In the genomic region with DNA sequence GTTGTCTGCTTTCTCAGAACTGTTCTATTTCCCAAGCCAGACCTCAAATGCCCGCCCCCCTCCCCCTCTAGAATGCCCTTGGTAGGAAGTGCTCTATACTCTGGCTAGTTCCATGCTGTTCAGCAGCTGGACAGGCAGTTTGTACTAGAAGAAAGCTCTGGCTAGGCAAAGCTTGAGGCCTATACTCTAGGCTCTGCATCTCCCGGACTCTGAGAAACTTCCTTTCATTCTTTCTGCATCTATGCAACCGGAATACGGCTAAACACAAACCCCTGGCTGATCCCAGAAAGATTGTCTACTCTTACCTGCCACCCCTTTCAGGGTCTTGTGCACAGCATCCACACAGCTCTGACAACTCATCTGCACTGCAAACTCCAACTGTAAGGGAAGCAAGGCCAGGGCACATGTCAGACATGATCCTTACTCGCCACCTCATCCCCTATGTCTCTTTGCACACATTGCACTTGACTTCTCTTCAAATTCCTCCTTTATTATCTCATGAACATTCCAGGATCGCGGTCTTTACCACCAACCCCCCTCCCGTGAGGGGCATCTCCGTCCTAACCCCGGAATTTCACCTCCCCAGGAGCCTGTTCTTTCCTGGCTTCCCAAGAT, we compare ENCODE assay signal across 8 mouse cellular contexts. TPM values are rescaled to one million over a fixed set of nuclear protein-coding genes. Genes with fewer than 3 reads are reported as not detected.
DNase-seq lines count a peak whose midpoint lies in the region; ATAC-seq and TF ChIP-seq lines count a peak whose summit lies in the region.

No protein-coding gene starts in this region.

- peak overlapping the region; percentile 83 for H3K9ac ChIP-seq in heart, embryonic 15.5 days
- peak overlapping the region; percentile 69 for H3K9ac ChIP-seq in heart, postnatal 0 days (replicated peaks; ENCODE audit: low read depth, low read length)
- H3K9ac ChIP-seq in midbrain, embryonic 12.5 days (replicated peaks): peak overlapping the region; percentile 73

- H3K4me1 ChIP-seq in heart, embryonic 15.5 days (replicated peaks): peaks cover 13% of the 10 kb centered on the region
- H3K4me1 ChIP-seq in G1E (ENCODE audit: insufficient read depth, low read depth, low read length): peaks cover 32% of the 10 kb centered on the region
- H3K4me1 ChIP-seq in heart, postnatal 0 days (ENCODE audit: control insufficient read depth, insufficient read depth): peaks cover 11% of the 10 kb centered on the region
- H3K4me1 ChIP-seq in midbrain, embryonic 12.5 days: peaks cover 19% of the 10 kb centered on the region

- 25% methylated on average over 10 of the region's 10 CpGs for WGBS in heart, embryonic 15.5 days
- WGBS in heart, postnatal 0 days: 23% methylated on average over 10 of the region's 10 CpGs
- WGBS in midbrain, embryonic 12.5 days: 34% methylated on average over 10 of the region's 10 CpGs

- H3K36me3 ChIP-seq in heart, embryonic 15.5 days: no peaks in the 10 kb centered on the region
- peaks cover 35% of the 10 kb centered on the region for H3K36me3 ChIP-seq in G1E (replicated peaks)
- H3K36me3 ChIP-seq in heart, postnatal 0 days (replicated peaks; ENCODE audit: control insufficient read depth, insufficient read depth, low read length): no peaks in the 10 kb centered on the region
- no peaks in the 10 kb centered on the region for H3K36me3 ChIP-seq in midbrain, embryonic 12.5 days

- no peak for DNase-seq in heart, postnatal 36 days
- peak; percentile 25 for DNase-seq in G1E (ENCODE audit: low spot score)
- DNase-seq in heart, postnatal 0 days (ENCODE audit: low spot score): no peak
- no peak for DNase-seq in ovary, postnatal 10 days (ENCODE audit: low spot score)

- no peak overlapping the region for H3K27ac ChIP-seq in heart, embryonic 15.5 days
- peak overlapping the region; percentile 40 for H3K27ac ChIP-seq in heart, postnatal 0 days (ENCODE audit: low read depth)
- H3K27ac ChIP-seq in midbrain, embryonic 12.5 days (replicated peaks): no peak overlapping the region; the same call in 1 of the 2 replicates

- ATAC-seq in heart, embryonic 15.5 days (replicated peaks; ENCODE audit: insufficient number of reproducible peaks, insufficient read depth, low FRiP score, low read depth): no peak
- ATAC-seq in G1E (ENCODE audit: extremely low read depth, insufficient number of reproducible peaks, low FRiP score, poor library complexity, severe bottlenecking): no peak
- peak; percentile 12; the same call in 1 of the 2 replicates for ATAC-seq in heart, postnatal 0 days (ENCODE audit: insufficient read depth, low read depth)
- peak; percentile 39; the same call in 1 of the 2 replicates for ATAC-seq in midbrain, embryonic 12.5 days (ENCODE audit: low FRiP score, low read depth)
- no peak for ATAC-seq in CD4-positive, CD25-positive, alpha-beta regulatory T cell, adult 4 months
- ATAC-seq in granulocyte monocyte progenitor cell, adult 5-6 weeks (replicated peaks; ENCODE audit: poor library complexity, severe bottlenecking): no peak

- no peak for TF ChIP-seq EP300 in heart, postnatal 0 days (IDR thresholded peaks at IDR 0.05; ENCODE audit: low read depth)

- H3K4me2 ChIP-seq in heart, embryonic 15.5 days: peak overlapping the region; percentile 95
- peak overlapping the region; percentile 94 for H3K4me2 ChIP-seq in heart, postnatal 0 days (ENCODE audit: low read depth, low read length)
- H3K4me2 ChIP-seq in midbrain, embryonic 12.5 days (replicated peaks): peak overlapping the region; percentile 97

- intact Hi-C loops in heart, postnatal 36 days (cut with DNase I): loop anchor here (2.0 to 5.0 kb wide), 2 partner anchors 40 to 89 kb away; a partner anchor contains a TSS

- peaks cover 29% of the 10 kb centered on the region for H3K27me3 ChIP-seq in heart, embryonic 15.5 days
- peaks cover 26% of the 10 kb centered on the region for H3K27me3 ChIP-seq in G1E (ENCODE audit: insufficient read depth, low read length)
- 0 out of 2 replicates have a peak, but pooled peaks cover 18% of the 10 kb centered on the region for H3K27me3 ChIP-seq in heart, postnatal 0 days (ENCODE audit: control insufficient read depth, insufficient read depth, low read length)
- peaks cover 31% of the 10 kb centered on the region for H3K27me3 ChIP-seq in midbrain, embryonic 12.5 days

- H3K9me3 ChIP-seq in heart, embryonic 15.5 days (replicated peaks): no peaks in the 10 kb centered on the region
- H3K9me3 ChIP-seq in G1E (replicated peaks): no peaks in the 10 kb centered on the region
- no peaks in the 10 kb centered on the region for H3K9me3 ChIP-seq in heart, postnatal 0 days (replicated peaks; ENCODE audit: control insufficient read depth, low read length)
- no peaks in the 10 kb centered on the region for H3K9me3 ChIP-seq in midbrain, embryonic 12.5 days

- no peak for TF ChIP-seq CTCF in G1E (IDR thresholded peaks at IDR 0.05; ENCODE audit: low read depth, low read length)
- no peak for TF ChIP-seq CTCF in heart, postnatal 0 days (IDR thresholded peaks at IDR 0.05; ENCODE audit: low read depth)

- H3K4me3 ChIP-seq in heart, embryonic 15.5 days: peak overlapping the region; percentile 64
- H3K4me3 ChIP-seq in G1E (ENCODE audit: low read depth, low read length): peak overlapping the region; percentile 75
- peak overlapping the region; percentile 64 for H3K4me3 ChIP-seq in heart, postnatal 0 days (ENCODE audit: low read depth, low read length)
- H3K4me3 ChIP-seq in midbrain, embryonic 12.5 days: peak overlapping the region; percentile 62

RNA-seq across cellular contexts. Expression of a gene that starts 0.5 kb away (rescaled TPM):
- polyA plus RNA-seq in heart, embryonic 15.5 days (2015; fragmentation: Nextera tagmentation; extraction: Ambion mirVana): 33.4 and 41.7 TPM in 2 replicates
- total RNA-seq in heart, postnatal 36 days (2021): 10 to 100 TPM; 28.4 to 30.3 TPM
- total RNA-seq in G1E (2014; fragmentation: Nextera tagmentation) (17.3 and 20.6 TPM in 2 replicates), G1E (2017) (30.1 and 31.2 TPM in 2 replicates)
- 61.4 and 69.4 TPM in 2 replicates for polyA plus RNA-seq in G1E (2012)
- total RNA-seq in heart, postnatal 0 days (2014; rRNA removed; ENCODE audit: low replicate concordance): 23.2 and 58.6 TPM in 2 replicates
- polyA plus RNA-seq in heart, postnatal 0 days (2015; fragmentation: Nextera tagmentation; extraction: Ambion mirVana): 41.8 and 42.1 TPM in 2 replicates
- 34.1 and 38.1 TPM in 2 replicates for polyA plus RNA-seq in midbrain, embryonic 12.5 days (2016; fragmentation: Nextera tagmentation; extraction: Ambion mirVana)
- polyA plus RNA-seq in CD4-positive, CD25-positive, alpha-beta regulatory T cell, adult 4 months (2017; shearing (Covaris generic)): 100 to 1,000 TPM; 137 to 175 TPM
- 47.1 and 68.5 TPM in 2 replicates for total RNA-seq in granulocyte monocyte progenitor cell, adult 5-6 weeks (2014; fragmentation: Nextera tagmentation)
- total RNA-seq in granulocyte monocyte progenitor cell, adult 5-6 weeks (2017): 18.8 and 22.9 TPM in 2 replicates

RNA-seq across cellular contexts. Expression of a gene that starts 0.5 kb away (rescaled TPM):
- 0.04 and 0.05 TPM in 2 replicates for polyA plus RNA-seq in heart, embryonic 15.5 days (2015; fragmentation: Nextera tagmentation; extraction: Ambion mirVana)
- not detected for total RNA-seq in heart, postnatal 36 days (2021)
- total RNA-seq in G1E (2014; fragmentation: Nextera tagmentation): not detected in 2 replicates
- total RNA-seq in G1E (2017): 0.05 and 0.06 TPM in 2 replicates
- polyA plus RNA-seq in G1E (2012): 0.03 TPM in 1 of 2 replicates, not detected in the other
- not detected in 2 replicates for total RNA-seq in heart, postnatal 0 days (2014; rRNA removed; ENCODE audit: low replicate concordance)
- polyA plus RNA-seq in heart, postnatal 0 days (2015; fragmentation: Nextera tagmentation; extraction: Ambion mirVana): 0.08 and 0.10 TPM in 2 replicates
- polyA plus RNA-seq in midbrain, embryonic 12.5 days (2016; fragmentation: Nextera tagmentation; extraction: Ambion mirVana): 0.15 TPM in 1 of 2 replicates, not detected in the other
- not detected for polyA plus RNA-seq in CD4-positive, CD25-positive, alpha-beta regulatory T cell, adult 4 months (2017; shearing (Covaris generic))
- not detected in 2 replicates for total RNA-seq in granulocyte monocyte progenitor cell, adult 5-6 weeks (2014; fragmentation: Nextera tagmentation)
- not detected in 2 replicates for total RNA-seq in granulocyte monocyte progenitor cell, adult 5-6 weeks (2017)

RNA-seq across cellular contexts. Expression of a gene that starts 16.3 kb away (rescaled TPM):
- 37.4 and 42.6 TPM in 2 replicates for polyA plus RNA-seq in heart, embryonic 15.5 days (2015; fragmentation: Nextera tagmentation; extraction: Ambion mirVana)
- total RNA-seq in heart, postnatal 36 days (2021): 10 to 100 TPM; 84.5 to 90.7 TPM
- total RNA-seq in G1E (2014; fragmentation: Nextera tagmentation) (not detected in 2 replicates), G1E (2017) (0.38 and 0.41 TPM in 2 replicates)
- polyA plus RNA-seq in G1E (2012): 0.05 TPM in 1 of 2 replicates, not detected in the other
- 49.5 and 56.8 TPM in 2 replicates for total RNA-seq in heart, postnatal 0 days (2014; rRNA removed; ENCODE audit: low replicate concordance)
- polyA plus RNA-seq in heart, postnatal 0 days (2015; fragmentation: Nextera tagmentation; extraction: Ambion mirVana): 39.7 and 43.6 TPM in 2 replicates
- polyA plus RNA-seq in midbrain, embryonic 12.5 days (2016; fragmentation: Nextera tagmentation; extraction: Ambion mirVana): 51.7 and 52.0 TPM in 2 replicates
- polyA plus RNA-seq in CD4-positive, CD25-positive, alpha-beta regulatory T cell, adult 4 months (2017; shearing (Covaris generic)): 1 to 10 TPM; 2.0 to 4.8 TPM
- 2.6 and 10.0 TPM in 2 replicates for total RNA-seq in granulocyte monocyte progenitor cell, adult 5-6 weeks (2014; fragmentation: Nextera tagmentation)
- total RNA-seq in granulocyte monocyte progenitor cell, adult 5-6 weeks (2017): 1.8 and 3.6 TPM in 2 replicates

RNA-seq across cellular contexts. Expression of a gene that starts 27.2 kb away (rescaled TPM):
- polyA plus RNA-seq in heart, embryonic 15.5 days (2015; fragmentation: Nextera tagmentation; extraction: Ambion mirVana): 40.2 and 51.1 TPM in 2 replicates
- 10 to 100 TPM; 23.0 to 24.5 TPM for total RNA-seq in heart, postnatal 36 days (2021)
- 70.3 and 82.1 TPM in 2 replicates for total RNA-seq in G1E (2014; fragmentation: Nextera tagmentation)
- total RNA-seq in G1E (2017): 28.2 and 29.5 TPM in 2 replicates
- polyA plus RNA-seq in G1E (2012): 38.6 and 55.3 TPM in 2 replicates
- total RNA-seq in heart, postnatal 0 days (2014; rRNA removed; ENCODE audit: low replicate concordance): 25.3 and 28.1 TPM in 2 replicates
- 21.2 and 24.9 TPM in 2 replicates for polyA plus RNA-seq in heart, postnatal 0 days (2015; fragmentation: Nextera tagmentation; extraction: Ambion mirVana)
- polyA plus RNA-seq in midbrain, embryonic 12.5 days (2016; fragmentation: Nextera tagmentation; extraction: Ambion mirVana): 108 and 111 TPM in 2 replicates
- 10 to 100 TPM; 22.1 to 53.5 TPM for polyA plus RNA-seq in CD4-positive, CD25-positive, alpha-beta regulatory T cell, adult 4 months (2017; shearing (Covaris generic))
- total RNA-seq in granulocyte monocyte progenitor cell, adult 5-6 weeks (2014; fragmentation: Nextera tagmentation): 51.0 and 59.2 TPM in 2 replicates
- 23.3 and 27.2 TPM in 2 replicates for total RNA-seq in granulocyte monocyte progenitor cell, adult 5-6 weeks (2017)

RNA-seq across cellular contexts. Expression of a gene that starts 27.2 kb away (rescaled TPM):
- 22.6 and 30.5 TPM in 2 replicates for polyA plus RNA-seq in heart, embryonic 15.5 days (2015; fragmentation: Nextera tagmentation; extraction: Ambion mirVana)
- 10 to 100 TPM; 18.3 to 19.8 TPM for total RNA-seq in heart, postnatal 36 days (2021)
- total RNA-seq in G1E (2014; fragmentation: Nextera tagmentation) (10.6 and 11.2 TPM in 2 replicates), G1E (2017) (32.1 and 40.1 TPM in 2 replicates)
- 1.7 and 9.0 TPM in 2 replicates for polyA plus RNA-seq in G1E (2012)
- 3.7 and 12.4 TPM in 2 replicates for total RNA-seq in heart, postnatal 0 days (2014; rRNA removed; ENCODE audit: low replicate concordance)
- 17.6 and 21.6 TPM in 2 replicates for polyA plus RNA-seq in heart, postnatal 0 days (2015; fragmentation: Nextera tagmentation; extraction: Ambion mirVana)
- 47.3 and 50.1 TPM in 2 replicates for polyA plus RNA-seq in midbrain, embryonic 12.5 days (2016; fragmentation: Nextera tagmentation; extraction: Ambion mirVana)
- 10 to 100 TPM; 29.3 to 43.9 TPM for polyA plus RNA-seq in CD4-positive, CD25-positive, alpha-beta regulatory T cell, adult 4 months (2017; shearing (Covaris generic))
- 13.8 and 16.3 TPM in 2 replicates for total RNA-seq in granulocyte monocyte progenitor cell, adult 5-6 weeks (2014; fragmentation: Nextera tagmentation)
- 30.8 and 59.4 TPM in 2 replicates for total RNA-seq in granulocyte monocyte progenitor cell, adult 5-6 weeks (2017)

Comparison
In these comparisons a context has a peak if more than half of its experiments do, and no peak if none do; other contexts are left out.
1. ATAC-seq: peak in heart, postnatal 0 days (single experiment) and midbrain, embryonic 12.5 days (single experiment); none in heart, embryonic 15.5 days (single experiment), G1E (single experiment), CD4-positive, CD25-positive, alpha-beta regulatory T cell, adult 4 months (single experiment) and granulocyte monocyte progenitor cell, adult 5-6 weeks (single experiment).
2. Peak in every context shown above with its lines, with median percentiles within 50 percentile points of each other: H3K4me2 ChIP-seq, H3K4me3 ChIP-seq and H3K9ac ChIP-seq.